Mouse (Mus musculus) heart, postnatal 0 days (tissue): Measurements from ENCODE around the gene Ang2. TPM values are rescaled to one million over a fixed set of nuclear protein-coding genes. Genes with fewer than 3 reads are reported as not detected.
"Not testable (repeated sequence)": the region's sequence is repeated elsewhere in the genome, so short reads cannot be mapped to it uniquely, and the experiment has no call there.

ENCODE experiments used
- ATAC-seq: fragments of 200-750 bp; cut with Nextera tagmentation; 2 replicates; pipeline ENCODE4 v1.8.0; 2017; ENCODE audit warnings: low read depth, moderate number of reproducible peaks, moderate library complexity; ENCODE audit not compliant: insufficient read depth
- DNase-seq: peaks from one replicate; pipeline ENCODE4 v3.0.0-alpha.2; 2016; ENCODE audit warnings: low spot score
- H3K27ac ChIP-seq: fragments of 300-500 bp; sonication (generic); 2 replicates; pipeline ENCODE4 v1.5.1; 2014; ENCODE audit warnings: low read depth, mild to moderate bottlenecking
- H3K27me3 ChIP-seq: fragments of 300-500 bp; sonication (generic); 2 replicates; pipeline ENCODE4 v1.6.1; 2014; ENCODE audit warnings: low read length, mixed read lengths; ENCODE audit not compliant: control insufficient read depth, insufficient read depth
- H3K36me3 ChIP-seq: fragments of 300-500 bp; sonication (generic); replicated peaks from 2 replicates; pipeline ENCODE4 v1.6.1; 2014; ENCODE audit warnings: low read length, mixed read lengths; ENCODE audit not compliant: control insufficient read depth, insufficient read depth
- H3K4me1 ChIP-seq: fragments of 300-500 bp; sonication (generic); 2 replicates; pipeline ENCODE4 v1.6.1; 2014; ENCODE audit warnings: antibody characterized with exemption; ENCODE audit not compliant: control insufficient read depth, insufficient read depth
- H3K4me2 ChIP-seq: fragments of 300-500 bp; sonication (generic); 2 replicates; pipeline ENCODE4 v1.6.1; 2014; ENCODE audit warnings: low read depth, mild to moderate bottlenecking, low read length, moderate library complexity
- H3K4me3 ChIP-seq: fragments of 300-500 bp; sonication (generic); 2 replicates; pipeline ENCODE4 v1.5.1; 2014; ENCODE audit warnings: low read depth, low read length
- H3K9ac ChIP-seq: fragments of 300-500 bp; sonication (generic); replicated peaks from 2 replicates; pipeline ENCODE4 v1.6.1; 2014; ENCODE audit warnings: low read depth, low read length, mixed read lengths
- H3K9me3 ChIP-seq: fragments of 300-500 bp; sonication (generic); replicated peaks from 2 replicates; pipeline ENCODE4 v1.6.1; 2016; ENCODE audit warnings: low read length; ENCODE audit not compliant: control insufficient read depth
- CTCF ChIP-seq: IDR thresholded peaks from 2 replicates; pipeline ENCODE4 v1.5.1; 2016; ENCODE audit warnings: antibody characterized with exemption, control low read depth, low read depth
- EP300 ChIP-seq: IDR thresholded peaks from 2 replicates; pipeline ENCODE4 v1.6.1; 2016; ENCODE audit warnings: antibody characterized with exemption, low read depth
- WGBS: fragments of 180-500 bp; shearing (Covaris S2); extraction: QIAGEN DNeasy Blood & Tissue Kit; methylation state at CpG from one replicate; pipeline ENCODE4 v1.1.7; 2014; 5-methylcytosine and 5-hydroxymethylcytosine counted together
- polyA plus RNA-seq: library from polyadenylated mRNA; unstranded; fragments of >200 nt; fragmentation: Nextera tagmentation; extraction: Ambion mirVana; gene quantifications from 2 replicates; pipeline ENCODE4 v1.2.1, GENCODE M21; 2015
- total RNA-seq: library from RNA; depleted of rRNA; stranded (reverse); fragments of >200 nt; gene quantifications from 2 replicates; pipeline ENCODE4 v1.2.3, GENCODE M21; 2014; ENCODE audit warnings: low replicate concordance; rRNA removed

Ang2 gene
- total RNA-seq (not detected in 2 replicates), polyA plus RNA-seq (not detected in 2 replicates)

DNA sequence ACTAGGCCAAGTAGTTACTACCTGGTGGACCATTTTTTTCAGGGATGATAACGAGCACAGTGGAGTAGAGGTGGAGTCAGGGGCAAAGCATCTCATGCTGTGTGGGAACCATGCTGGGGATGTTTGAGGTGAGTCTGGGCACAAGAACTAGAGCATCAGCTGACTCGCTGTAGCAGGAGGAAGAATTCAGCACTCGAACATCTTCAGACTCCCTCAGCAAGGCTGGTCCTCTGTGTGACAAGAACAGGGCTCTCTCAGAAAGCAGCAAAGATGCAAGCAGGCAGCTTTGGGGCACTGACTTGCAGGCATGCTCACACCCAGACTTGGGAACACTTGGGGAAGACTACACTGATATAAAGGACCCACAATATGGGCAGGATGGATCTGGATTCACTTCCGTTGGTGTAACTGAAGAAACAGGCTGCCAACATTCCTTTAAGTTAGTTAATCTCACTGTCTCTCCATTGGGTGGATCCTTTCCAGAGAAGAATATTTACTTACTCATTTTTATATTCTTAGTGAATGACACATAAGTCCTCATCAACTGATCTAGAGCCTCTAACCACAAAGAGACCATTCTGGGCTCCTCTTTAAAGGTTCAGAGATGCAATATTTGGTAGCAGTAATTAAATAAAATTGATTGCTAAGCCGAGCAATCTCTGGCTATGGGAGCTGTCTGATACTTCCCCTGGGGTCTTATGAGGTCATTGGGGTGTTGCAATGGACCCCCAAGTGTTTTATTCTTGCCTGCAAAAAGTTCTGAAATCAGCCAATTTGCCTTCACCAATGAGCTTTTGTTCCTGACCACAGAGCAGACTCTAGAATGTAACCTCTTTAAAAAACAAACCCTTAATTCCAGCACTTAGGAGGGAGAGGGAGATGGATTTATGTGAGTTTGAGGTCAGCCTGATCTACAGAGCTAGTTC is at the start of gene Ang2:
Gene Ang2 (minus strand): TSS at position 51 of the 926 bp plus-strand sequence.
- WGBS, result 67% methylated on average over 5 of the region's 5 CpGs
- no peaks in the 10 kb centered on the region for H3K36me3 ChIP-seq
- no peak within 1 kb of the TSS for H3K4me3 ChIP-seq
- H3K4me2 ChIP-seq, result no peak within 1 kb of the TSS
- H3K27me3 ChIP-seq, result no peaks in the 10 kb centered on the region
- no peaks in the 10 kb centered on the region; the same call in 1 of the 2 replicates for H3K4me1 ChIP-seq
- no peak for ATAC-seq
- no peak within 1 kb of the TSS for H3K9ac ChIP-seq
- H3K9me3 ChIP-seq, result no peaks in the 10 kb centered on the region
- H3K27ac ChIP-seq, result no peak within 1 kb of the TSS
- no peak for DNase-seq
- TF ChIP-seq CTCF, result no peak
- TF ChIP-seq EP300, result no peak

DNA sequence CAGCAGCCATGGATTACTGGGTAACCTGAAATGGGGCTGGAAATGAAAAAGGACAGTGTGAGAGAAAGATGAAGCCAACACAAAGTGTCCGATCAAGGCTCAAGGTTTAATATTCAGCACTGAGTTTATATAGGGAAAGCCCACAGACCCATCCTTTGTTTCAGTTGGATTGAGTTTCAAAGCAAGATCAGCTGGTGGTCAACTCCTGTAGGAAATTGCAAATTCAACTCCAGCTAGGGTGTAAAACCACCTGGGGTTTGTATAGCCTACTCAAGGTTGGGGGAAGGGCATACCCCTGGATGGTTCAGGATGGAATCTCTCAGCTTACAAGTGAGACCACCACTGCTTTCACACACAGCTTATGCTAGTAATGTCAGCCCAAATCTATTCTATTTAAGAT is 48.8 kb upstream of the Ang2 start:
- DNase-seq, result no peak
- Histone ChIP-seq H3K9ac (no peak overlapping the region), H3K4me3 (no peak overlapping the region), H3K4me1 (no peaks in the 10 kb centered on the region), H3K4me2 (no peak overlapping the region), H3K9me3 (no peaks in the 10 kb centered on the region), H3K27me3 (no peaks in the 10 kb centered on the region), H3K36me3 (no peaks in the 10 kb centered on the region), H3K27ac (no peak overlapping the region)
- WGBS, result 79% methylated on average over 1 of the region's 1 CpGs
- no peak for ATAC-seq
- TF ChIP-seq EP300 (no peak), CTCF (no peak)

DNA sequence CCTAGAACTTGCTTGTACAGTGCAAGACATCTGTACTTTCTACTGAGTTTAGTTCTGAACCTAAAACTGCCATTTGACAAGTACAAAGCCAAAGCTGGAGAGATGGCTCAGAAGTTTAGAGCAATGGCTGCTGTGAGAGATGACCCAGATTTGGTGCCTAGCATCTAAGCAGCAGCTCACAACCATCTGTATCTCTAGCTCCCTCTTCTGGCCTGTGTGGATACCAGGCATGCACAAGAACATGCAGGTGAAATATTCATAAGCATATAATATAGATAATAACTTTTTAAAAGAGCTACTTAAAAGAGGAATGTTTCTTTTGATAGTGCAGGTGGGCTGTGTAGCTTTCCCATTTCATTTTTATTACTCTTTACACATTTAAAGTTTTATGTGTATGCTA is 42.0 kb upstream of the Ang2 start:
- Histone ChIP-seq H3K27me3 (no peaks in the 10 kb centered on the region), H3K9me3 (no peaks in the 10 kb centered on the region), H3K9ac (no peak overlapping the region), H3K4me3 (no peak overlapping the region), H3K4me2 (no peak overlapping the region), H3K36me3 (no peaks in the 10 kb centered on the region), H3K4me1 (no peaks in the 10 kb centered on the region), H3K27ac (no peak overlapping the region)
- DNase-seq, result peak; percentile 59
- TF ChIP-seq EP300 (no peak), CTCF (peak; percentile 84)
- no peak for ATAC-seq

DNA sequence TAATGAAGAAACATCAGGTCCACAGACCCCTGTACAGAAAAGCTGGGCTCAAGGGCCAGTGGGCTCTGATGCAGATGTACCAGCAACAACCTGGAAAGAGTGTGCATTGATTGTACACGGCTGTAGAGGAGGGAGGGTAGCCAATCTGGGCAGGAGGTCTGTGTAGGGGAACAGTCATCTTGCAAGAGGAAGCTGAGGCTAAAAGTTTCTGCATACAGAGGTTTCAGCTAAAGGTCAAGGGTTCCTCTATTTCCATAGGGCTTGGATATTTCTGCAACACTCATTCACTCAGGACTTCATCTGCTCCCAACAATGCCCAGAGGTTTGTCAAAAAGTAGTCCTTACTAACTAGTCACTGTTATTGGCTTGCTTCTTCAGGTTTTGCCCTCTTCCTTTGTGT is 38.5 kb upstream of the Ang2 start:
- H3K4me1 ChIP-seq, H3K9me3 ChIP-seq, H3K9ac ChIP-seq, H3K27ac ChIP-seq, DNase-seq, H3K4me3 ChIP-seq, H3K27me3 ChIP-seq, ATAC-seq, H3K36me3 ChIP-seq, H3K4me2 ChIP-seq: not testable (repeated sequence)
- 71% methylated on average over 1 of the region's 1 CpGs for WGBS

GRCm38 (mm10) chr14:51229657-51230056 is 30.7 kb upstream of the Ang2 start:
- H3K4me1 ChIP-seq, H3K4me2 ChIP-seq, H3K36me3 ChIP-seq, DNase-seq, H3K9me3 ChIP-seq, H3K4me3 ChIP-seq, H3K27ac ChIP-seq, ATAC-seq, H3K9ac ChIP-seq, H3K27me3 ChIP-seq: not testable (repeated sequence)
- 41% methylated on average over 4 of the region's 4 CpGs for whole genome bisulfite sequencing

- not testable (repeated sequence) for H3K4me3 ChIP-seq, DNase-seq, H3K27ac ChIP-seq, H3K9ac ChIP-seq, H3K9me3 ChIP-seq, ATAC-seq, H3K4me1 ChIP-seq, H3K27me3 ChIP-seq, H3K36me3 ChIP-seq, H3K4me2 ChIP-seq
- WGBS, result 84% methylated on average over 3 of the region's 3 CpGs
Measured at GRCm38 (mm10) chr14:51220075-51220474, 21.1 kb upstream of the Ang2 start.
